Mouse (Mus musculus) limb, embryonic 12.5 days (tissue): ENCODE data around the gene Mthfd2l. TPM values are rescaled to one million over a fixed set of nuclear protein-coding genes. Genes with fewer than 3 reads are reported as not detected.

ENCODE experiments used
- ATAC-seq: fragments of 200-750 bp; cut with Nextera tagmentation; 2 replicates; pipeline ENCODE4 v1.8.0; 2017; ENCODE audit warnings: low read depth, moderate TSS enrichment; ENCODE audit not compliant: insufficient number of reproducible peaks, insufficient read depth, low FRiP score, low TSS enrichment
- H3K27ac ChIP-seq: fragments of 300-500 bp; sonication (generic); 2 replicates; pipeline ENCODE4 v1.5.1; 2016; ENCODE audit warnings: mild to moderate bottlenecking, moderate library complexity
- H3K27me3 ChIP-seq: fragments of 300-500 bp; sonication (generic); 2 replicates; pipeline ENCODE4 v1.6.1; 2016; ENCODE audit warnings: mild to moderate bottlenecking, moderate library complexity
- H3K36me3 ChIP-seq: fragments of 300-500 bp; sonication (generic); 2 replicates; pipeline ENCODE4 v1.6.1; 2016; ENCODE audit warnings: mild to moderate bottlenecking, moderate library complexity
- H3K4me1 ChIP-seq: fragments of 300-500 bp; sonication (generic); replicated peaks from 2 replicates; pipeline ENCODE4 v1.6.1; 2016
- H3K4me2 ChIP-seq: fragments of 300-500 bp; sonication (generic); 2 replicates; pipeline ENCODE4 v1.6.1; 2016; ENCODE audit warnings: mild to moderate bottlenecking, moderate library complexity
- H3K4me3 ChIP-seq: fragments of 300-500 bp; sonication (generic); replicated peaks from 2 replicates; pipeline ENCODE4 v1.5.1; 2016; ENCODE audit warnings: mild to moderate bottlenecking
- H3K9ac ChIP-seq: fragments of 300-500 bp; sonication (generic); replicated peaks from 2 replicates; pipeline ENCODE4 v1.6.1; 2016; ENCODE audit warnings: mild to moderate bottlenecking, moderate library complexity
- H3K9me3 ChIP-seq: fragments of 300-500 bp; sonication (generic); 2 replicates; pipeline ENCODE4 v1.6.1; 2016; ENCODE audit warnings: mild to moderate bottlenecking, moderate library complexity
- WGBS: fragments of 180-500 bp; shearing (Covaris S2); methylation state at CpG from one replicate; pipeline ENCODE4 v1.1.7; 2016; 5-methylcytosine and 5-hydroxymethylcytosine counted together
- polyA plus RNA-seq: library from polyadenylated mRNA; unstranded; fragments of >200 nt; fragmentation: Nextera tagmentation; extraction: Ambion mirVana; gene quantifications from 2 replicates; pipeline ENCODE4 v1.2.1, GENCODE M21; 2016

Mthfd2l gene
- polyA plus RNA-seq, 1 experiment from 2014 or later, result 78.5 TPM

GRCm38 (mm10) chr5:90949499-90949898, 18.6 kb downstream of the Mthfd2l start:
- H3K4me3 ChIP-seq, result no peak overlapping the region

DNA sequence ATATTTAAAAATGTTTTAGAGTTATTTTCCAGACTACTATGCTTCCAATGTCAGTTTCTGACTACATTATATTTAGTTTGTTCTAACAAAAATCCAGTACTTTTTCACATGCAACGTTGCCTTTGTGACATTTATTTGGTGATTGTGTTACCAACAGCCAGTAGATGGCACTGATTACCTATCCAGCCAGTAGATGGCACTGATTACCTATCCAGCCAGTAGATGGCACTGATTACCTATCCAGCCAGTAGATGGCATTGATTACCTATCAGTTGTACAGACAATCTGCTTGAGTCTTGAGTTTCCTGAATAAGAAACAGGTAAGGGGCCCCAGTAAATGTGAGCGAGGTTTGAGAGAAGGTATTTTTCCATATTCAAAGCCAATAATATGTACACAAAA, 20.6 kb downstream of the Mthfd2l start:
- Histone ChIP-seq H3K4me1 (no peaks in the 10 kb centered on the region), H3K36me3 (peaks cover 7% of the 10 kb centered on the region; the same call in 1 of the 2 replicates)
- WGBS, result 38% methylated on average over 2 of the region's 2 CpGs

More at GRCm38 (mm10) chr5:90949499-90949898, 18.6 kb downstream of the Mthfd2l start:
- no peaks in the 10 kb centered on the region for H3K4me1 ChIP-seq
- H3K27me3 ChIP-seq, result no peaks in the 10 kb centered on the region
- H3K27ac ChIP-seq, result no peak overlapping the region
- H3K9me3 ChIP-seq, result no peaks in the 10 kb centered on the region
- no peak for ATAC-seq
- no peak overlapping the region for H3K4me2 ChIP-seq
- 90% methylated on average over 15 of the region's 15 CpGs for WGBS
- H3K36me3 ChIP-seq, result peaks cover 7% of the 10 kb centered on the region; the same call in 1 of the 2 replicates
- H3K9ac ChIP-seq, result no peak overlapping the region

DNA sequence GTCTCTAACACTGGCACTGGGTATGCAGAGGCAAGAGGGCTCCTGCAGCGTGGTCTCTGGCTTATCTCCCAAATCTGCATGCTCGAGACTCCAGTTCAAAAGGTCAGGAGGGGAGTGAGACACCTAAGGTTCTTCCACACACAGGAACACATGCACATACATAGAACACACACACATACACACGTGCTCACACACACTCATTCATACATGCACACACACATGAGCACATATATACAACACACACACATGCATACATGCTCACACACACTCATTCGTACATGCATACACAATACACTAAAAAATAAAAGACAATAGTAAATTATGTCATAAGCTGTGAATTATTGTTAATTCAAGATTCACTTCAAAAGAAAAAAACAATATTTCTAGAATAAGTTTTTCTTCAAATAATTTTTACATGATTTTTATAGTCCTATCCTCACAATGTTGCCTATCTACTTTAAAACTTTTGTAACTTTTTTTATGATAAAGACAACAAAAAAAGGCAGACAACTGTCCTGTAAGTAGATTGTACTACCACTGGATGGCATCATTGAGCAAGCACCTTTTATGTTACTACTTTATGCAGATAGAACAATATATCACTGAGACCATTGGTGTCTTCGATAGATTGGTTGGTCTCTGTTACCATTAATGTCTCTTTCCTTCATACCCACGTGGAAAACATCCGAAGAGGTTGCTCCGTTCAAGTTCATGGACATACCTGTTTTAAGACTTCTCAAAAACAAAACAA, 22.0 kb downstream of the Mthfd2l start:
- Histone ChIP-seq H3K4me3 (no peak overlapping the region), H3K27ac (no peak overlapping the region), H3K9ac (no peak overlapping the region), H3K36me3 (peaks cover 7% of the 10 kb centered on the region; the same call in 1 of the 2 replicates), H3K9me3 (no peaks in the 10 kb centered on the region), H3K4me2 (no peak overlapping the region), H3K4me1 (no peaks in the 10 kb centered on the region), H3K27me3 (no peaks in the 10 kb centered on the region)
- no peak for ATAC-seq
- WGBS, result 78% methylated on average over 8 of the region's 8 CpGs

More for the DNA sequence above, 20.6 kb downstream of the Mthfd2l start:
- Histone ChIP-seq H3K4me3 (no peak overlapping the region), H3K27ac (no peak overlapping the region), H3K9me3 (no peaks in the 10 kb centered on the region), H3K4me2 (no peak overlapping the region), H3K27me3 (no peaks in the 10 kb centered on the region), H3K9ac (no peak overlapping the region)
- no peak for ATAC-seq

DNA sequence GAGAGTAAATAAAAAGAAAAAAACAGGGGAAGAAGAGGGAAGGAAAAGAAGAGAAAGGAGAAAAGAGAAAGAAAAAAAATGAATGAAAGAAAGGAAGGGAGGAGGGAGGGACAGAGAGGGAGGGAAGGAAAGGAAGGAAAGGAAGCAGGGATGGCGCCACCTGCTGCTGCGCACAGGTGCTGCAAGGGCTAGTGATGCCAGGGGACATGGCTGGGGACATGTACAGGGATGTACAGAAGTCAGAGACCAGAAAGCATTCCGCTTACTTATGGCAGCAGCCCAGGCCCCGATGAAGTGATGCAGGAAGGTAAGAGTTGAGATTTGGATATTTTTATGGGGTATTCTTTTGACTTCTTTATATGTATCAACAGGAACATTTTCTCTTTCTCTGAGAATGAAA, 33.4 kb downstream of the Mthfd2l start:
- Histone ChIP-seq H3K36me3 (peaks cover 11% of the 10 kb centered on the region; the same call in 1 of the 2 replicates), H3K27ac (no peak overlapping the region), H3K9ac (no peak overlapping the region), H3K27me3 (no peaks in the 10 kb centered on the region), H3K4me1 (no peaks in the 10 kb centered on the region), H3K9me3 (no peaks in the 10 kb centered on the region), H3K4me3 (no peak overlapping the region), H3K4me2 (no peak overlapping the region)
- no peak for ATAC-seq
- WGBS, result 66% methylated on average over 4 of the region's 4 CpGs

DNA sequence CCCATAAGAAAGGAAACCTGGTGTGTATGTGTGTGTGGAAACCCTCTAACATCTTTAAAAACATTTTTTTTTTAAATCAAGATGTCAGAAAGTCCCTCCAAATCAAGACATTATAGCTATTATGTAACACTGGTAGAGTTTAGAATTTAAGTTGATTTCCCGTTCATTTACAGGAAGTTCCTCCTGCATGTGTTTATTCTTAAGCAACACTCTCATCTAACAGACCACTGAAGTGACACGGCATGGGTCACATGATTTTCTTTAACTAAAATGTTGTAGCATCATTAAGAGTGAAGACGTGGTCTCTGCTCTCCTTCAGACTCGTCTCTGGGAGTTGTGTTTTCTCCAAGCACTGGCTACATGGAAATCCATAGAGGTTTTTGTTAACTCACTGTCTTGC, 33.8 kb downstream of the Mthfd2l start:
- peaks cover 9% of the 10 kb centered on the region; the same call in 1 of the 2 replicates for H3K36me3 ChIP-seq
- no peaks in the 10 kb centered on the region for H3K9me3 ChIP-seq
- ATAC-seq, result no peak
- no peak overlapping the region for H3K4me3 ChIP-seq
- no peaks in the 10 kb centered on the region for H3K27me3 ChIP-seq
- H3K27ac ChIP-seq, result no peak overlapping the region
- no peak overlapping the region for H3K9ac ChIP-seq
- H3K4me2 ChIP-seq, result no peak overlapping the region
- 89% methylated on average over 4 of the region's 4 CpGs for WGBS
- H3K4me1 ChIP-seq, result no peaks in the 10 kb centered on the region

DNA sequence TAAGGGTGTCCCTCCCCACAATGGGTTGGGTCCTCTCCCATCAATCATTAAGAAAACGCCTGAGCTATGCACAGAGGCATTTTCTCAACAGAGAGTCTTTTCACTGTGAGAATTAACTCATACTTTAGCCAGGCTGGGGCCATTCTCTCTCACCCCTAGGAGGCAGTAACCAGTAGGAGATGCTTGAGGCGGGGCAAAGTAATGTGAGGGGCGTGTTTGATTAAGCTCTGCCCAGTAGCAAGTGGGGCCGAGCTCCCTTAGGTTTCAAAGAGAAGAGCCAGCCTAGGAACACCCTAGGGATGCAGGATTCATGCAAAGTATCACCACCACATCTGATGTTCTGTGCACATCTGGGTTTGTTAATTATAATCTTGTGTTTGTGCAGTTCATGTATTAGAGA, 34.5 kb downstream of the Mthfd2l start:
- Histone ChIP-seq H3K27me3 (no peaks in the 10 kb centered on the region), H3K4me2 (no peak overlapping the region), H3K36me3 (peaks cover 4% of the 10 kb centered on the region; the same call in 1 of the 2 replicates), H3K9ac (no peak overlapping the region), H3K4me3 (no peak overlapping the region), H3K27ac (no peak overlapping the region), H3K9me3 (no peaks in the 10 kb centered on the region), H3K4me1 (no peaks in the 10 kb centered on the region)
- no peak for ATAC-seq
- WGBS, result 64% methylated on average over 4 of the region's 4 CpGs

DNA sequence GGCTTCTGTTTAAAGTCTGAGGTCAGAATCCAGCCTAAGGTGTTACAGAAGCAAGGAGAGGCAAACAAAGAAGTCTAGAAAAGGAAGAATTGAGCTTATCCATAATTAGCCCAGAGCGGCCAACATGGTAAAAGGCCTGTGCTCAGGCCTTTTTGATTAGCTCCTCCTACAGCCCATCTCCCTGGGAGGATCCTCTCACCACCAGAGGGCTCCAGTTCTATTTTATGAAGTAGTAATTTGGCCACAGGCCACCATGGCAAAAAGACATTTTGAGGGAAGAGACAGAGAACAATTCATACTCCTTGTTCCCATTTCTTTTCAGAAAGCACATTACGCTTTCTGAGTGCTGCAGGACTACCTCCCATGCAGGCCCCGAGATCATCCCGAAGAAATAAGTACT, 46.3 kb downstream of the Mthfd2l start:
- Histone ChIP-seq H3K9me3 (no peaks in the 10 kb centered on the region), H3K27me3 (no peaks in the 10 kb centered on the region), H3K36me3 (peaks cover 20% of the 10 kb centered on the region; the same call in 1 of the 2 replicates), H3K27ac (no peak overlapping the region), H3K4me1 (no peaks in the 10 kb centered on the region), H3K9ac (no peak overlapping the region), H3K4me3 (no peak overlapping the region), H3K4me2 (no peak overlapping the region)
- ATAC-seq, result no peak
- WGBS, result 81% methylated on average over 4 of the region's 4 CpGs

DNA sequence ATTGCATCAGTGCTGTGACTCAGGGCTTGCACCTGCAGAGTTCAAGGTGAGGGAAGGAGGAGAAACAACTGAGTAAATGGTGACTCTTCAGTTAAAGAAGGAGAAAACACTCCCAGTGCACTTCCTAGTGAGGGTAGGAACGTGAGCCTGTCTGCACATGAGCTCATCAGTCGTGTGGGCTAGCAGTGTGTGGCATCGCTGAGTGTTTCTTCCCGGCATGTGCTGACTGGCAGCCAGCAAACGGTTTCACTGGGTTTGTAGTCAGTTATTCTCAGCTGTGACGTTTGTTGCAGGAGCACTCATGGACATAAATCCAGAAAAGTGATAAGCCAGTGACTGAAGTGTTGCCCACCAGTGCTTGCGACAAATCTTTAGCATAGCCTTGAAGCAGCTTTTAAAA, 49.4 kb downstream of the Mthfd2l start:
- no peak overlapping the region for H3K27ac ChIP-seq
- H3K9ac ChIP-seq, result no peak overlapping the region
- no peaks in the 10 kb centered on the region for H3K4me1 ChIP-seq
- no peaks in the 10 kb centered on the region for H3K27me3 ChIP-seq
- no peak overlapping the region for H3K4me2 ChIP-seq
- WGBS, result 90% methylated on average over 7 of the region's 7 CpGs
- no peaks in the 10 kb centered on the region for H3K9me3 ChIP-seq
- no peak for ATAC-seq
- no peak overlapping the region for H3K4me3 ChIP-seq
- H3K36me3 ChIP-seq, result peaks cover 13% of the 10 kb centered on the region; the same call in 1 of the 2 replicates

DNA sequence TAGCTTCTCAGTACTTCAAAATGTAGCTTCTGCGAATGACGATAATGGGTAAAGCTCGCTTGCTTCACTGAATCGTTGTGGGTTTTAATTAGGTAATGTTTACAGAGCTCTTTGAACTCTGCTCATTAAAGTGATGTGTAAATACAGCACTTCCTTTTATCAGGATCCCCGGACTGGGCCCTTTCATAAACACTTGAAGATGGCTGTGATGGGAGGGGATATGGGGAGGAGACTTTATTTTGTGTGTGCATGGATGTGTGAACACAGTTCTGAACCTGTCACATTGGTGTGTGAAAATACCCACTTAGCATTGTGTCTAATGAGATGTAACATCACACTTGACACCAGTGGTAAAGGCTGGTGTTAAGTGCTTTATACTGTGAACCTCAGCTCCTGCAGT, 56.7 kb downstream of the Mthfd2l start:
- no peaks in the 10 kb centered on the region for H3K9me3 ChIP-seq
- H3K4me2 ChIP-seq, result no peak overlapping the region
- ATAC-seq, result no peak
- no peaks in the 10 kb centered on the region for H3K27me3 ChIP-seq
- no peaks in the 10 kb centered on the region for H3K36me3 ChIP-seq
- H3K9ac ChIP-seq, result no peak overlapping the region
- no peak overlapping the region for H3K4me3 ChIP-seq
- H3K27ac ChIP-seq, result no peak overlapping the region
- 38% methylated on average over 5 of the region's 5 CpGs for WGBS
- H3K4me1 ChIP-seq, result no peaks in the 10 kb centered on the region

GRCm38 (mm10) chr5:90988149-90988548, 57.2 kb downstream of the Mthfd2l start:
- H3K27ac ChIP-seq, result no peak overlapping the region
- no peak for ATAC-seq
- H3K4me2 ChIP-seq, result no peak overlapping the region
- H3K9ac ChIP-seq, result no peak overlapping the region
- H3K4me1 ChIP-seq, result no peaks in the 10 kb centered on the region
- H3K4me3 ChIP-seq, result no peak overlapping the region
- no peaks in the 10 kb centered on the region for H3K27me3 ChIP-seq
- no peaks in the 10 kb centered on the region for H3K9me3 ChIP-seq
- 85% methylated on average over 3 of the region's 3 CpGs for WGBS
- no peaks in the 10 kb centered on the region for H3K36me3 ChIP-seq

GRCm38 (mm10) chr5:90988592-90988991, 57.7 kb downstream of the Mthfd2l start:
- Histone ChIP-seq H3K4me2 (no peak overlapping the region), H3K4me3 (no peak overlapping the region), H3K4me1 (no peaks in the 10 kb centered on the region), H3K36me3 (no peaks in the 10 kb centered on the region), H3K9ac (no peak overlapping the region), H3K9me3 (no peaks in the 10 kb centered on the region), H3K27me3 (no peaks in the 10 kb centered on the region), H3K27ac (no peak overlapping the region)
- ATAC-seq, result no peak
- 90% methylated on average over 4 of the region's 4 CpGs for WGBS

DNA sequence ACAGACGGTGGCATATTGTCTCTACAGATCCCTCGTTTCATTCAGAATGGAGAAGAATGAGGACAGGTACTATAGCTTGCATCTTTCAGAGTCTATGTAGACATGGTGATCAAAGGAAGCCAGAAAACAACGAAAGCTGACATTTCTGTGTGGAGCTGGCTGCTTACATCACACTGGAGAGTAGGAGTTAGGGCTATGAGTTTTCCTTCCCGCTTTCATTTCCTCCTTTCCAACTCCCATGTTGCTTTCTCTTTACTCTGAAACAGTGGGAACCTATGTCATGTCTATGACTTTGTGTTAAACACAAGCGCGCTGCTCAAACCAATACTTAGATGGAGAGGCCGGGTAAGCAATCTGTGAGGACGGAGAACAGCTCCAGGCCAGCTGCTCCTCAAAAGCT, 69.0 kb downstream of the Mthfd2l start:
- no peak overlapping the region for H3K27ac ChIP-seq
- no peaks in the 10 kb centered on the region for H3K27me3 ChIP-seq
- H3K36me3 ChIP-seq, result peaks cover 6% of the 10 kb centered on the region; the same call in 1 of the 2 replicates
- no peaks in the 10 kb centered on the region for H3K9me3 ChIP-seq
- H3K4me1 ChIP-seq, result no peaks in the 10 kb centered on the region
- no peak overlapping the region for H3K4me3 ChIP-seq
- H3K4me2 ChIP-seq, result no peak overlapping the region
- ATAC-seq, result no peak
- 91% methylated on average over 8 of the region's 8 CpGs for WGBS
- no peak overlapping the region for H3K9ac ChIP-seq
